In the genomic region with DNA sequence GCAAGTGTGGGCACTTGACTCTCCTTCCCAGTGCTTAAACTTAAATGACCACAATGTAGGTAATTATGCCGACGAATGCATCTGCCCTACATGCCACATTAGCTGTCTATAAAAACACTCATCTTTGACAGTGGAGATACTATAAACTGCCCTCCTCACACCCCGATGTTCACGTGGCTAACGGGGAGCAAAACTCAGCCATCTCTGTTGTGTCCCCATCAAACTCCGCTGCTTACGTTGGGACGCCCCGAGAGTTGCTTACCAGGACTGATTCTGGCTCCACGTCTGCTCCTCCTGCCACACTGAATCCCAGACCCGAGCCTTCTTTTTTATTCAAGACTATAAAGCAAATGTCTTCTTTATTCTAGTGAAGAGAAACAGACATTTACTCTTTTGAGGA, we compare ENCODE assay signal across 21 mouse cellular contexts. TPM values are rescaled to one million over a fixed set of nuclear protein-coding genes. Genes with fewer than 3 reads are reported as not detected.
DNase-seq lines count a peak whose midpoint lies in the region; ATAC-seq and TF ChIP-seq lines count a peak whose summit lies in the region.
"Had no signal": no experiment of that assay in that cellular context is flagged by ENCODE, and none has a peak within 500 bp of the region (broad histone marks: within the 10 kb centered on the region; RNA-seq: fewer than 3 reads in every experiment).

No protein-coding gene starts in this region.

- H3K4me3 ChIP-seq in heart, embryonic 11.5 days (ENCODE audit: low read depth, low read length) = no peak overlapping the region
- H3K4me3 ChIP-seq in midbrain, embryonic 10.5 days = no peak overlapping the region
- H3K4me3 ChIP-seq in midbrain, embryonic 14.5 days (replicated peaks; ENCODE audit: low read depth, low read length) = no peak overlapping the region
- no peak overlapping the region; the same call in 1 of the 2 replicates for H3K4me3 ChIP-seq in liver, embryonic 13.5 days (replicated peaks)
- H3K4me3 ChIP-seq in stomach, postnatal 0 days (ENCODE audit: low read depth, low read length) = no peak overlapping the region
- H3K4me3 ChIP-seq: layer of hippocampus, adult 2 months; limb, embryonic 10.5 days; midbrain, embryonic 13.5 days had no signal

- no peak overlapping the region; the same call in 1 of the 2 replicates for H3K4me2 ChIP-seq in heart, embryonic 11.5 days
- no peak overlapping the region for H3K4me2 ChIP-seq in midbrain, embryonic 14.5 days (ENCODE audit: low read length)
- H3K4me2 ChIP-seq in liver, embryonic 13.5 days = peak overlapping the region; percentile 64
- no peak overlapping the region for H3K4me2 ChIP-seq in stomach, postnatal 0 days (replicated peaks; ENCODE audit: low read depth)
- H3K4me2 ChIP-seq: midbrain, embryonic 13.5 days had no signal

- H3K9ac ChIP-seq in heart, embryonic 11.5 days (ENCODE audit: low read depth, low read length) = no peak overlapping the region
- no peak overlapping the region for H3K9ac ChIP-seq in midbrain, embryonic 14.5 days (replicated peaks; ENCODE audit: low read length)
- peak overlapping the region; percentile 61; the same call in 1 of the 2 replicates for H3K9ac ChIP-seq in liver, embryonic 13.5 days
- no peak overlapping the region for H3K9ac ChIP-seq in stomach, postnatal 0 days (ENCODE audit: low read length)
- H3K9ac ChIP-seq: midbrain, embryonic 13.5 days had no signal

- H3K36me3 ChIP-seq in heart, embryonic 11.5 days (ENCODE audit: control insufficient read depth, insufficient read depth, low read length) = no peaks in the 10 kb centered on the region
- H3K36me3 ChIP-seq in midbrain, embryonic 10.5 days = peaks cover 9% of the 10 kb centered on the region
- H3K36me3 ChIP-seq in midbrain, embryonic 14.5 days (ENCODE audit: control insufficient read depth, insufficient read depth, low read length) = no peaks in the 10 kb centered on the region
- H3K36me3 ChIP-seq in liver, embryonic 13.5 days = no peaks in the 10 kb centered on the region
- H3K36me3 ChIP-seq in stomach, postnatal 0 days (ENCODE audit: control insufficient read depth, insufficient read depth, low read length) = no peaks in the 10 kb centered on the region; the same call in 1 of the 2 replicates
- H3K36me3 ChIP-seq: midbrain, embryonic 13.5 days had no signal

- no peaks in the 10 kb centered on the region for H3K27me3 ChIP-seq in heart, embryonic 11.5 days (ENCODE audit: control insufficient read depth, insufficient read depth, low read length)
- peaks cover 3% of the 10 kb centered on the region; the same call in 1 of the 2 replicates for H3K27me3 ChIP-seq in midbrain, embryonic 10.5 days (ENCODE audit: low read depth, poor library complexity, severe bottlenecking)
- no peaks in the 10 kb centered on the region for H3K27me3 ChIP-seq in midbrain, embryonic 14.5 days (ENCODE audit: control insufficient read depth, insufficient read depth, low read length)
- H3K27me3 ChIP-seq in liver, embryonic 13.5 days = no peaks in the 10 kb centered on the region
- no peaks in the 10 kb centered on the region for H3K27me3 ChIP-seq in stomach, postnatal 0 days (ENCODE audit: control insufficient read depth, insufficient read depth, low read length)
- H3K27me3 ChIP-seq: midbrain, embryonic 13.5 days had no signal

- intact Hi-C loops in heart, postnatal 25 days (cut with DNase I) = no loop called here
- intact Hi-C loops in left cerebral cortex, postnatal 36 days (cut with DNase I) = no loop called here

- H3K27ac ChIP-seq in heart, embryonic 11.5 days (ENCODE audit: low read depth, low read length) = peak overlapping the region; percentile 74
- 0 out of 2 replicates have a peak overlapping the region, but pooled peaks have one; percentile 0 for H3K27ac ChIP-seq in midbrain, embryonic 10.5 days (replicated peaks)
- H3K27ac ChIP-seq in midbrain, embryonic 14.5 days (replicated peaks; ENCODE audit: low read depth, low read length) = no peak overlapping the region
- H3K27ac ChIP-seq in liver, embryonic 13.5 days = peak overlapping the region; percentile 88
- H3K27ac ChIP-seq in stomach, postnatal 0 days (replicated peaks) = 0 out of 2 replicates have a peak overlapping the region, but pooled peaks have one; percentile 45
- H3K27ac ChIP-seq: kidney, postnatal 0 days; layer of hippocampus, adult 2 months; limb, embryonic 10.5 days; macrophage; midbrain, embryonic 13.5 days had no signal

- no peak for TF ChIP-seq CTCF in stomach, postnatal 0 days (IDR thresholded peaks at IDR 0.05; ENCODE audit: low read depth)

- no peaks in the 10 kb centered on the region for H3K9me3 ChIP-seq in heart, embryonic 11.5 days (replicated peaks; ENCODE audit: control insufficient read depth, low read length)
- no peaks in the 10 kb centered on the region for H3K9me3 ChIP-seq in midbrain, embryonic 10.5 days (replicated peaks)
- H3K9me3 ChIP-seq in midbrain, embryonic 14.5 days (ENCODE audit: control insufficient read depth, low read length) = no peaks in the 10 kb centered on the region
- no peaks in the 10 kb centered on the region for H3K9me3 ChIP-seq in liver, embryonic 13.5 days (replicated peaks)
- H3K9me3 ChIP-seq in stomach, postnatal 0 days (ENCODE audit: control insufficient read depth, low read length) = no peaks in the 10 kb centered on the region
- H3K9me3 ChIP-seq: limb, embryonic 10.5 days; midbrain, embryonic 13.5 days had no signal

- 84% methylated on average over 11 of the region's 11 CpGs for WGBS in heart, embryonic 11.5 days (ENCODE audit: insufficient replicate concordance)
- 86% methylated on average over 11 of the region's 11 CpGs for WGBS in midbrain, embryonic 10.5 days
- WGBS in midbrain, embryonic 14.5 days = 78% methylated on average over 11 of the region's 11 CpGs
- WGBS in liver, embryonic 13.5 days (ENCODE audit: insufficient replicate concordance) = 75% methylated on average over 11 of the region's 11 CpGs
- WGBS in stomach, postnatal 0 days = 80% methylated on average over 11 of the region's 11 CpGs

- DNase-seq in heart, postnatal 25 days (ENCODE audit: low spot score) = no peak
- DNase-seq in midbrain, embryonic 10.5 days (ENCODE audit: low spot score) = no peak
- no peak for DNase-seq in midbrain, embryonic 14.5 days
- DNase-seq in liver, embryonic 13.5 days = no peak
- no peak for DNase-seq in stomach, postnatal 0 days (ENCODE audit: low spot score)
- no peak for DNase-seq in left cerebral cortex, postnatal 36 days (ENCODE audit: low spot score in 2 of 2)
- no peak for DNase-seq in embryo, embryonic 10 days (ENCODE audit: low spot score)
- DNase-seq: adrenal gland, postnatal 25 days; B cell, adult 2 months; cerebellum, adult 2 months had no signal

- H3K4me1 ChIP-seq in heart, embryonic 11.5 days (ENCODE audit: control insufficient read depth, insufficient read depth, low read length) = peaks cover 21% of the 10 kb centered on the region
- peaks cover 43% of the 10 kb centered on the region for H3K4me1 ChIP-seq in midbrain, embryonic 10.5 days
- H3K4me1 ChIP-seq in midbrain, embryonic 14.5 days (ENCODE audit: control insufficient read depth, insufficient read depth, low read length) = peaks cover 20% of the 10 kb centered on the region
- peaks cover 45% of the 10 kb centered on the region for H3K4me1 ChIP-seq in liver, embryonic 13.5 days (replicated peaks)
- H3K4me1 ChIP-seq in stomach, postnatal 0 days (replicated peaks; ENCODE audit: control insufficient read depth, insufficient read depth) = no peaks in the 10 kb centered on the region

- TF ChIP-seq EP300 in stomach, postnatal 0 days (optimal IDR thresholded peaks at IDR 0.05) = no peak

- no peak for ATAC-seq in heart, embryonic 11.5 days (replicated peaks; ENCODE audit: insufficient number of reproducible peaks, low FRiP score, low TSS enrichment)
- ATAC-seq in midbrain, embryonic 14.5 days (ENCODE audit: low FRiP score, low TSS enrichment) = no peak
- no peak for ATAC-seq in liver, embryonic 13.5 days (ENCODE audit: low read depth)
- no peak for ATAC-seq in stomach, postnatal 0 days (ENCODE audit: low FRiP score, low TSS enrichment)
- ATAC-seq: forebrain, embryonic 14.5 days; midbrain, embryonic 13.5 days had no signal

RNA-seq across cellular contexts. Expression of gene 1810049J17Rik, which starts 46.7 kb away (rescaled TPM):
- not detected in 2 replicates for polyA plus RNA-seq in heart, embryonic 11.5 days (2014; fragmentation: Nextera tagmentation; extraction: Ambion mirVana)
- 1 to 10 TPM in 1 of 2 experiments, not detected in 1; 1.1 TPM for total RNA-seq in heart, postnatal 25 days (2021)
- polyA plus RNA-seq in midbrain, embryonic 10.5 days (2016; fragmentation: Nextera tagmentation; extraction: Ambion mirVana) = 0.58 TPM in 1 of 2 replicates, not detected in the other
- 1.6 and 1.7 TPM in 2 replicates for polyA plus RNA-seq in midbrain, embryonic 14.5 days (2014; fragmentation: Nextera tagmentation; extraction: Ambion mirVana)
- 0.29 and 1.7 TPM in 2 replicates for polyA plus RNA-seq in liver, embryonic 13.5 days (2015; fragmentation: Nextera tagmentation; extraction: Ambion mirVana)
- 2.0 and 3.9 TPM in 2 replicates for polyA plus RNA-seq in stomach, postnatal 0 days (2015; fragmentation: Nextera tagmentation; extraction: Ambion mirVana)
- 1 to 10 TPM; 1.0 to 1.1 TPM for total RNA-seq in left cerebral cortex, postnatal 36 days (2021)
- total RNA-seq: adrenal gland, postnatal 25 days; hematopoietic stem cell, adult 5-6 weeks had no signal
- polyA plus RNA-seq: cerebellum, adult 2 months; embryonic facial prominence, embryonic 11.5 days; erythroblast, embryonic 14.5 days; lung, adult 2 months had no signal

RNA-seq across cellular contexts. Expression of gene Golph3, which starts 47.1 kb away (rescaled TPM):
- 85.8 and 93.7 TPM in 2 replicates for polyA plus RNA-seq in heart, embryonic 11.5 days (2014; fragmentation: Nextera tagmentation; extraction: Ambion mirVana)
- total RNA-seq in heart, postnatal 25 days (2021) = 10 to 100 TPM; 81.6 to 89.8 TPM
- 69.0 and 73.3 TPM in 2 replicates for polyA plus RNA-seq in midbrain, embryonic 10.5 days (2016; fragmentation: Nextera tagmentation; extraction: Ambion mirVana)
- 74.5 and 88.2 TPM in 2 replicates for polyA plus RNA-seq in midbrain, embryonic 14.5 days (2014; fragmentation: Nextera tagmentation; extraction: Ambion mirVana)
- 51.6 and 66.2 TPM in 2 replicates for polyA plus RNA-seq in liver, embryonic 13.5 days (2015; fragmentation: Nextera tagmentation; extraction: Ambion mirVana)
- polyA plus RNA-seq in stomach, postnatal 0 days (2015; fragmentation: Nextera tagmentation; extraction: Ambion mirVana) = 70.7 and 73.9 TPM in 2 replicates
- 100 to 1,000 TPM; 106 to 114 TPM for total RNA-seq in left cerebral cortex, postnatal 36 days (2021)
